Mouse (Mus musculus): ENCODE data around the gene Arl6ip1.

Arl6ip1 gene

GRCm38 (mm10) chr7:118129430-118130041, at the start of gene Arl6ip1:
Arl6ip1 (minus strand) TSS chr7:118129662.
- ChIA-PET CTCF (interaction anchor here in 1 of 4 experiments (1.3 kb wide), 1 partner anchor 167 kb away, joined by 4 read pairs; no protein-coding TSS in a partner anchor), POLR2A (interaction anchor here (0.5 to 21.4 kb wide), 134 partner anchors 9 to 864 kb away, joined by 3 to 907 read pairs (median 5); partner anchors contain the start of genes Rps15a (in 3 of the 4), Smg1 (in 3 of the 4), Vps35l (in 2 of the 4) and Ccp110 (in 1 of the 4))

- ChIA-PET POLR2A (interaction anchor here in 2 of 4 experiments (0.7 to 1.2 kb wide), 7 partner anchors 9 to 69 kb away, joined by 3 to 4 read pairs (median 3); partner anchors contain the start of gene Arl6ip1 (in 1 of the 2)), CTCF (interaction anchor here in 1 of 4 experiments (0.6 kb wide), 1 partner anchor 278 kb away, joined by 3 read pairs; no protein-coding TSS in a partner anchor)
These were observed 46.4 kb upstream of the Arl6ip1 start for GRCm38 (mm10) chr7:118175821-118176355.

- CTCF ChIA-PET, result interaction anchor here in 1 of 4 experiments (0.5 kb wide), 1 partner anchor 75 kb away, joined by 3 read pairs; no protein-coding TSS in a partner anchor
- POLR2A ChIA-PET, result interaction anchor here (0.6 to 3.5 kb wide), 42 partner anchors 8 to 127 kb away, joined by 3 to 42 read pairs (median 5); partner anchors contain the start of genes Arl6ip1 (in 4 of the 4), Rps15a (in 2 of the 4) and Smg1 (in 1 of the 4)
These were observed 40.7 kb upstream of the Arl6ip1 start for GRCm38 (mm10) chr7:118170125-118170524.

GRCm38 (mm10) chr7:118163006-118163405, 33.5 kb upstream of the Arl6ip1 start:
- POLR2A ChIA-PET, result interaction anchor here in 3 of 4 experiments (0.5 to 2.2 kb wide), 8 partner anchors 8 to 46 kb away, joined by 3 to 10 read pairs (median 6); partner anchors contain the start of gene Arl6ip1 (in 3 of the 3)
- CTCF ChIA-PET, result no interaction called here

- ChIA-PET CTCF (no interaction called here), POLR2A (interaction anchor here in 3 of 4 experiments (0.5 to 2.5 kb wide), 13 partner anchors 10 to 47 kb away, joined by 3 to 6 read pairs (median 3); partner anchors contain the start of gene Arl6ip1 (in 2 of the 3))
These were observed 30.7 kb upstream of the Arl6ip1 start for GRCm38 (mm10) chr7:118160121-118160520.

GRCm38 (mm10) chr7:118156461-118156860, 27.0 kb upstream of the Arl6ip1 start:
- POLR2A ChIA-PET, result interaction anchor here in 1 of 4 experiments (1.0 to 2.6 kb wide), 4 partner anchors 11 to 27 kb away, joined by 3 to 16 read pairs (median 4); partner anchors contain the start of gene Arl6ip1

GRCm38 (mm10) chr7:118154150-118154549, 24.7 kb upstream of the Arl6ip1 start:
- CTCF ChIA-PET, result no interaction called here
- POLR2A ChIA-PET, result interaction anchor here in 2 of 4 experiments (0.6 to 5.1 kb wide), 15 partner anchors 13 to 76 kb away, joined by 3 to 28 read pairs (median 4); partner anchors contain the start of genes Arl6ip1 (in 2 of the 2) and Rps15a (in 1 of the 2)

More at GRCm38 (mm10) chr7:118156461-118156860, 27.0 kb upstream of the Arl6ip1 start:
- CTCF ChIA-PET, result no interaction called here

GRCm38 (mm10) chr7:118143602-118144001, 14.1 kb upstream of the Arl6ip1 start:
- ChIA-PET POLR2A (interaction anchor here in 3 of 4 experiments (0.9 to 7.7 kb wide), 10 partner anchors 8 to 67 kb away, joined by 3 to 63 read pairs (median 4); partner anchors contain the start of genes Arl6ip1 (in 3 of the 3) and Rps15a (in 1 of the 3)), CTCF (interaction anchor here in 1 of 4 experiments (0.6 kb wide), 1 partner anchor 158 kb away, joined by 3 read pairs; no protein-coding TSS in a partner anchor)

GRCm38 (mm10) chr7:118143123-118143522, 13.7 kb upstream of the Arl6ip1 start:
- ChIA-PET CTCF (interaction anchor here in 1 of 4 experiments (0.6 kb wide), 1 partner anchor 158 kb away, joined by 3 read pairs; no protein-coding TSS in a partner anchor), POLR2A (interaction anchor here in 3 of 4 experiments (0.8 to 7.7 kb wide), 10 partner anchors 8 to 68 kb away, joined by 3 to 63 read pairs (median 4); partner anchors contain the start of genes Arl6ip1 (in 3 of the 3) and Rps15a (in 1 of the 3))

- POLR2A ChIA-PET, result interaction anchor here in 3 of 4 experiments (0.7 to 21.4 kb wide), 7 partner anchors 8 to 29 kb away, joined by 3 to 907 read pairs (median 5); partner anchors contain the start of genes Arl6ip1 (in 3 of the 3) and Rps15a (in 1 of the 3)
- CTCF ChIA-PET, result no interaction called here
These were observed 11.8 kb upstream of the Arl6ip1 start for GRCm38 (mm10) chr7:118141271-118141670.

- ChIA-PET POLR2A (interaction anchor here in 3 of 4 experiments (0.7 to 21.4 kb wide), 15 partner anchors 8 to 83 kb away, joined by 3 to 907 read pairs (median 3); partner anchors contain the start of gene Rps15a (in 1 of the 3)), CTCF (interaction anchor here in 1 of 4 experiments (0.8 kb wide), 1 partner anchor 32 kb away, joined by 3 read pairs; no protein-coding TSS in a partner anchor)
These were observed 5.7 kb upstream of the Arl6ip1 start for GRCm38 (mm10) chr7:118135128-118135527.

GRCm38 (mm10) chr7:118128925-118129429, 485 bp downstream of the Arl6ip1 start:
- CTCF ChIA-PET, result interaction anchor here in 1 of 4 experiments (1.3 kb wide), 1 partner anchor 168 kb away, joined by 4 read pairs; no protein-coding TSS in a partner anchor

GRCm38 (mm10) chr7:118126219-118126875, 3.1 kb downstream of the Arl6ip1 start:
- ChIA-PET CTCF (no interaction called here), POLR2A (interaction anchor here (0.6 to 21.4 kb wide), 25 partner anchors 9 to 579 kb away, joined by 3 to 907 read pairs (median 4); partner anchors contain the start of genes Rps15a (in 4 of the 4), Smg1 (in 2 of the 4) and Gde1 (in 1 of the 4))

More at GRCm38 (mm10) chr7:118128925-118129429, 485 bp downstream of the Arl6ip1 start:
- POLR2A ChIA-PET, result interaction anchor here (0.6 to 21.4 kb wide), 123 partner anchors 8 to 816 kb away, joined by 3 to 907 read pairs (median 5); partner anchors contain the start of genes Rps15a (in 3 of the 4), Smg1 (in 3 of the 4), Vps35l (in 2 of the 4) and Coq7 (in 1 of the 4)

- POLR2A ChIA-PET, result interaction anchor here in 3 of 4 experiments (1.4 to 21.4 kb wide), 8 partner anchors 10 to 172 kb away, joined by 3 to 907 read pairs (median 14); partner anchors contain the start of gene Rps15a (in 3 of the 3)
- CTCF ChIA-PET, result no interaction called here
These were observed 3.7 kb downstream of the Arl6ip1 start for GRCm38 (mm10) chr7:118125736-118126135.

- POLR2A ChIA-PET, result interaction anchor here (0.6 to 26.3 kb wide), 21 partner anchors 7 to 566 kb away, joined by 3 to 907 read pairs (median 4); partner anchors contain the start of genes Rps15a (in 2 of the 4), Smg1 (in 2 of the 4) and Arl6ip1 (in 1 of the 4)
- CTCF ChIA-PET, result no interaction called here
These were observed 5.7 kb downstream of the Arl6ip1 start for GRCm38 (mm10) chr7:118123512-118124411.

- POLR2A ChIA-PET, result interaction anchor here in 2 of 4 experiments (0.6 to 26.3 kb wide), 8 partner anchors 8 to 115 kb away, joined by 3 to 907 read pairs (median 158); partner anchors contain the start of genes Arl6ip1 (in 2 of the 2), Rps15a (in 1 of the 2) and Smg1 (in 1 of the 2)
- CTCF ChIA-PET, result no interaction called here
These were observed 7.2 kb downstream of the Arl6ip1 start for GRCm38 (mm10) chr7:118122235-118122634.

All from embryonic stem cell, embryonic (primary cell).